Mouse (Mus musculus) lung, embryonic 14.5 days (tissue): Measurements from ENCODE around the gene Afap1l2. TPM values are rescaled to one million over a fixed set of nuclear protein-coding genes. Genes with fewer than 3 reads are reported as not detected.

Experiments
- ATAC-seq: fragments of 200-750 bp; cut with Nextera tagmentation; 2 replicates; pipeline ENCODE4 v1.8.0; 2017; ENCODE audit warnings: mild to moderate bottlenecking, moderate TSS enrichment, moderate library complexity; ENCODE audit not compliant: insufficient read depth
- DNase-seq: peaks from one replicate; pipeline ENCODE4 v3.0.0-alpha.2; 2015
- H3K27ac ChIP-seq: fragments of 300-500 bp; sonication (generic); 2 replicates; pipeline ENCODE4 v1.5.1; 2014; ENCODE audit warnings: low read depth, mild to moderate bottlenecking, moderate library complexity
- H3K27me3 ChIP-seq: fragments of 300-500 bp; sonication (generic); 2 replicates; pipeline ENCODE4 v1.6.1; 2014; ENCODE audit warnings: low read length, control low read depth; ENCODE audit not compliant: insufficient read depth
- H3K36me3 ChIP-seq: fragments of 300-500 bp; sonication (generic); 2 replicates; pipeline ENCODE4 v1.6.1; 2014; ENCODE audit warnings: control low read depth; ENCODE audit not compliant: insufficient read depth
- H3K4me1 ChIP-seq: fragments of 300-500 bp; sonication (generic); 2 replicates; pipeline ENCODE4 v1.6.1; 2014; ENCODE audit warnings: antibody characterized with exemption, control low read depth; ENCODE audit not compliant: insufficient read depth
- H3K4me2 ChIP-seq: fragments of 300-500 bp; sonication (generic); 2 replicates; pipeline ENCODE4 v1.6.1; 2014; ENCODE audit warnings: mild to moderate bottlenecking
- H3K4me3 ChIP-seq: fragments of 300-500 bp; sonication (generic); 2 replicates; pipeline ENCODE4 v1.5.1; 2014; ENCODE audit warnings: low read depth, low read length
- H3K9ac ChIP-seq: fragments of 300-500 bp; sonication (generic); 2 replicates; pipeline ENCODE4 v1.6.1; 2014
- H3K9me3 ChIP-seq: fragments of 300-500 bp; sonication (generic); 2 replicates; pipeline ENCODE4 v1.6.1; 2016; ENCODE audit warnings: low read depth, low read length, control low read depth
- CTCF ChIP-seq: IDR thresholded peaks from 2 replicates; pipeline ENCODE4 v1.5.1; 2016; ENCODE audit warnings: antibody characterized with exemption, low read depth
- WGBS: fragments of 180-500 bp; shearing (Covaris S2); extraction: QIAGEN DNeasy Blood & Tissue Kit; methylation state at CpG from one replicate; pipeline ENCODE4 v1.1.7; 2014; 5-methylcytosine and 5-hydroxymethylcytosine counted together
- polyA plus RNA-seq: library from polyadenylated mRNA; unstranded; fragments of >200 nt; fragmentation: Nextera tagmentation; extraction: Ambion mirVana; gene quantifications from 2 replicates; pipeline ENCODE4 v1.2.1, GENCODE M21; 2014

Gene Afap1l2
- polyA plus RNA-seq, 1 experiment from 2014 or later: 24.2 TPM

- H3K4me3 ChIP-seq: no peak overlapping the region
- WGBS: 92% methylated on average over 3 of the region's 3 CpGs
- ATAC-seq: no peak
- H3K9me3 ChIP-seq: no peaks in the 10 kb centered on the region
- H3K4me1 ChIP-seq: 0 out of 2 replicates have a peak, but pooled peaks cover 4% of the 10 kb centered on the region
- no peak for DNase-seq
- peak overlapping the region; percentile 38 for H3K27ac ChIP-seq
- no peak for TF ChIP-seq CTCF
- H3K36me3 ChIP-seq: peaks cover 25% of the 10 kb centered on the region; the same call in 1 of the 2 replicates
- H3K4me2 ChIP-seq: no peak overlapping the region
- no peaks in the 10 kb centered on the region for H3K27me3 ChIP-seq
- no peak overlapping the region for H3K9ac ChIP-seq
Observed at GRCm38 (mm10) chr19:56914658-56915057, 93.4 kb downstream of the Afap1l2 start.

- WGBS: 62% methylated on average over 4 of the region's 4 CpGs
Observed at GRCm38 (mm10) chr19:56913761-56914160, 94.3 kb downstream of the Afap1l2 start.

GRCm38 (mm10) chr19:56910561-56910960 lies 97.5 kb downstream of the Afap1l2 start:
- Histone ChIP-seq H3K9ac (no peak overlapping the region), H3K36me3 (peaks cover 21% of the 10 kb centered on the region; the same call in 1 of the 2 replicates), H3K4me1 (0 out of 2 replicates have a peak, but pooled peaks cover 4% of the 10 kb centered on the region), H3K27ac (no peak overlapping the region), H3K27me3 (no peaks in the 10 kb centered on the region), H3K4me2 (no peak overlapping the region), H3K4me3 (no peak overlapping the region), H3K9me3 (no peaks in the 10 kb centered on the region)
- no peak for TF ChIP-seq CTCF
- 60% methylated on average over 11 of the region's 11 CpGs for WGBS
- ATAC-seq (no peak), DNase-seq (no peak)

More at GRCm38 (mm10) chr19:56913761-56914160, 94.3 kb downstream of the Afap1l2 start:
- Histone ChIP-seq H3K9ac (no peak overlapping the region), H3K9me3 (no peaks in the 10 kb centered on the region), H3K4me2 (no peak overlapping the region), H3K27ac (no peak overlapping the region), H3K36me3 (peaks cover 25% of the 10 kb centered on the region; the same call in 1 of the 2 replicates), H3K27me3 (no peaks in the 10 kb centered on the region), H3K4me3 (no peak overlapping the region), H3K4me1 (0 out of 2 replicates have a peak, but pooled peaks cover 4% of the 10 kb centered on the region)
- DNase-seq (no peak), ATAC-seq (no peak)
- no peak for TF ChIP-seq CTCF

GRCm38 (mm10) chr19:56908472-56909270 lies 99.4 kb downstream of the Afap1l2 start:
- H3K4me1 ChIP-seq: 0 out of 2 replicates have a peak, but pooled peaks cover 4% of the 10 kb centered on the region
- no peak overlapping the region for H3K4me3 ChIP-seq
- H3K36me3 ChIP-seq: peaks cover 14% of the 10 kb centered on the region; the same call in 1 of the 2 replicates
- H3K27me3 ChIP-seq: no peaks in the 10 kb centered on the region
- TF ChIP-seq CTCF: peak; percentile 97
- 72% methylated on average over 17 of the region's 17 CpGs for WGBS
- no peak overlapping the region for H3K4me2 ChIP-seq
- no peak overlapping the region for H3K27ac ChIP-seq
- ATAC-seq (peak; percentile 29; the same call in 1 of the 2 replicates), DNase-seq (peak; percentile 89)
- no peak overlapping the region for H3K9ac ChIP-seq
- H3K9me3 ChIP-seq: no peaks in the 10 kb centered on the region

- Histone ChIP-seq H3K27me3 (no peaks in the 10 kb centered on the region), H3K27ac (no peak overlapping the region), H3K4me1 (0 out of 2 replicates have a peak, but pooled peaks cover 4% of the 10 kb centered on the region), H3K9me3 (no peaks in the 10 kb centered on the region), H3K4me2 (no peak overlapping the region), H3K9ac (no peak overlapping the region), H3K36me3 (0 out of 2 replicates have a peak, but pooled peaks cover 6% of the 10 kb centered on the region), H3K4me3 (no peak overlapping the region)
- WGBS: 27% methylated on average over 3 of the region's 3 CpGs
- no peak for TF ChIP-seq CTCF
- DNase-seq (no peak), ATAC-seq (no peak)
Observed at GRCm38 (mm10) chr19:56907850-56908249, 100.2 kb downstream of the Afap1l2 start.

- Histone ChIP-seq H3K36me3 (no peaks in the 10 kb centered on the region), H3K9me3 (no peaks in the 10 kb centered on the region), H3K4me2 (no peak overlapping the region), H3K9ac (no peak overlapping the region), H3K4me1 (no peaks in the 10 kb centered on the region), H3K27ac (no peak overlapping the region), H3K4me3 (no peak overlapping the region), H3K27me3 (no peaks in the 10 kb centered on the region)
- DNase-seq: no peak
- ATAC-seq: no peak
- no peak for TF ChIP-seq CTCF
- 79% methylated on average over 7 of the region's 7 CpGs for WGBS
Observed at GRCm38 (mm10) chr19:56905395-56905794, 102.6 kb downstream of the Afap1l2 start.

GRCm38 (mm10) chr19:56904095-56904494 lies 103.9 kb downstream of the Afap1l2 start:
- Histone ChIP-seq H3K4me1 (no peaks in the 10 kb centered on the region), H3K4me2 (no peak overlapping the region), H3K4me3 (no peak overlapping the region), H3K27ac (no peak overlapping the region), H3K9ac (no peak overlapping the region), H3K27me3 (no peaks in the 10 kb centered on the region), H3K36me3 (no peaks in the 10 kb centered on the region), H3K9me3 (no peaks in the 10 kb centered on the region)
- DNase-seq: no peak
- ATAC-seq: no peak
- TF ChIP-seq CTCF: no peak
- WGBS: 53% methylated on average over 3 of the region's 3 CpGs
